Mouse (Mus musculus) midbrain, embryonic 14.5 days (tissue): ENCODE data around the gene Irf3. TPM values are rescaled to one million over a fixed set of nuclear protein-coding genes. Genes with fewer than 3 reads are reported as not detected.

Experiments
- ATAC-seq: fragments of 200-750 bp; cut with Nextera tagmentation; 2 replicates; pipeline ENCODE4 v1.8.0; 2017; ENCODE audit warnings: moderate number of reproducible peaks, moderate library complexity; ENCODE audit not compliant: low FRiP score, low TSS enrichment
- DNase-seq: peaks from one replicate; pipeline ENCODE4 v3.0.0-alpha.2; 2015
- H3K27ac ChIP-seq: fragments of 300-500 bp; sonication (generic); replicated peaks from 2 replicates; pipeline ENCODE4 v1.5.1; 2014; ENCODE audit warnings: mild to moderate bottlenecking, low read depth, low read length, moderate library complexity
- H3K27me3 ChIP-seq: fragments of 300-500 bp; sonication (generic); 2 replicates; pipeline ENCODE4 v1.6.1; 2014; ENCODE audit warnings: low read length, control low read depth, mixed read lengths; ENCODE audit not compliant: control insufficient read depth, insufficient read depth
- H3K36me3 ChIP-seq: fragments of 300-500 bp; sonication (generic); 2 replicates; pipeline ENCODE4 v1.6.1; 2014; ENCODE audit warnings: low read length, control low read depth; ENCODE audit not compliant: control insufficient read depth, insufficient read depth
- H3K4me1 ChIP-seq: fragments of 300-500 bp; sonication (generic); 2 replicates; pipeline ENCODE4 v1.6.1; 2014; ENCODE audit warnings: mild to moderate bottlenecking, antibody characterized with exemption, low read length, control low read depth; ENCODE audit not compliant: control insufficient read depth, insufficient read depth
- H3K4me2 ChIP-seq: fragments of 300-500 bp; sonication (generic); 2 replicates; pipeline ENCODE4 v1.6.1; 2014; ENCODE audit warnings: mild to moderate bottlenecking, low read length, moderate library complexity
- H3K4me3 ChIP-seq: fragments of 300-500 bp; sonication (generic); replicated peaks from 2 replicates; pipeline ENCODE4 v1.5.1; 2014; ENCODE audit warnings: low read depth, low read length
- H3K9ac ChIP-seq: fragments of 300-500 bp; sonication (generic); replicated peaks from 2 replicates; pipeline ENCODE4 v1.6.1; 2014; ENCODE audit warnings: mild to moderate bottlenecking, low read length, moderate library complexity
- H3K9me3 ChIP-seq: fragments of 300-500 bp; sonication (generic); 2 replicates; pipeline ENCODE4 v1.6.1; 2016; ENCODE audit warnings: low read length, control low read depth, mixed read lengths; ENCODE audit not compliant: control insufficient read depth
- WGBS: fragments of 180-500 bp; shearing (Covaris S2); extraction: QIAGEN DNeasy Blood & Tissue Kit; methylation state at CpG from one replicate; pipeline ENCODE4 v1.1.7; 2014; 5-methylcytosine and 5-hydroxymethylcytosine counted together
- polyA plus RNA-seq: library from polyadenylated mRNA; unstranded; fragments of >200 nt; fragmentation: Nextera tagmentation; extraction: Ambion mirVana; gene quantifications from 2 replicates; pipeline ENCODE4 v1.2.1, GENCODE M21; 2014

Irf3 gene
- polyA plus RNA-seq, 1 experiment from 2014 or later: 46.7 TPM

- no peak for ATAC-seq
Measured at GRCm38 (mm10) chr7:45007846-45008245, 10.4 kb downstream of the Irf3 start.

GRCm38 (mm10) chr7:45008411-45008810 is 11.0 kb downstream of the Irf3 start:
- ATAC-seq (no peak), DNase-seq (no peak)
- 96% methylated on average over 19 of the region's 19 CpGs for WGBS
- H3K4me2 ChIP-seq: no peak overlapping the region
- no peaks in the 10 kb centered on the region for H3K9me3 ChIP-seq
- H3K4me3 ChIP-seq: no peak overlapping the region
- no peaks in the 10 kb centered on the region for H3K27me3 ChIP-seq
- H3K4me1 ChIP-seq: no peaks in the 10 kb centered on the region
- no peak overlapping the region for H3K27ac ChIP-seq
- peaks cover 92% of the 10 kb centered on the region for H3K36me3 ChIP-seq
- H3K9ac ChIP-seq: no peak overlapping the region

More at GRCm38 (mm10) chr7:45007846-45008245, 10.4 kb downstream of the Irf3 start:
- H3K36me3 ChIP-seq: peaks cover 96% of the 10 kb centered on the region
- H3K9ac ChIP-seq: no peak overlapping the region
- H3K4me2 ChIP-seq: no peak overlapping the region
- WGBS: 95% methylated on average over 30 of the region's 30 CpGs
- DNase-seq: no peak
- H3K9me3 ChIP-seq: no peaks in the 10 kb centered on the region
- no peaks in the 10 kb centered on the region for H3K4me1 ChIP-seq
- no peak overlapping the region for H3K4me3 ChIP-seq
- no peak overlapping the region for H3K27ac ChIP-seq
- no peaks in the 10 kb centered on the region for H3K27me3 ChIP-seq

- ATAC-seq: no peak
- H3K36me3 ChIP-seq: peaks cover 58% of the 10 kb centered on the region
Measured at GRCm38 (mm10) chr7:45012011-45012410, 14.6 kb downstream of the Irf3 start.

GRCm38 (mm10) chr7:45012824-45013223 is 15.4 kb downstream of the Irf3 start:
- Histone ChIP-seq H3K36me3 (peaks cover 49% of the 10 kb centered on the region), H3K4me3 (no peak overlapping the region), H3K9ac (no peak overlapping the region), H3K9me3 (no peaks in the 10 kb centered on the region), H3K27ac (no peak overlapping the region), H3K4me1 (peaks cover 20% of the 10 kb centered on the region), H3K27me3 (no peaks in the 10 kb centered on the region), H3K4me2 (no peak overlapping the region)
- DNase-seq: no peak
- WGBS: 88% methylated on average over 4 of the region's 4 CpGs
- no peak for ATAC-seq

More at GRCm38 (mm10) chr7:45012011-45012410, 14.6 kb downstream of the Irf3 start:
- H3K27me3 ChIP-seq: no peaks in the 10 kb centered on the region
- no peak overlapping the region for H3K27ac ChIP-seq
- no peaks in the 10 kb centered on the region for H3K9me3 ChIP-seq
- H3K9ac ChIP-seq: no peak overlapping the region
- 97% methylated on average over 6 of the region's 6 CpGs for WGBS
- DNase-seq: no peak
- H3K4me2 ChIP-seq: no peak overlapping the region
- no peak overlapping the region for H3K4me3 ChIP-seq
- peaks cover 15% of the 10 kb centered on the region for H3K4me1 ChIP-seq

GRCm38 (mm10) chr7:45013366-45014095 is 16.1 kb downstream of the Irf3 start:
- ATAC-seq: no peak
- no peak overlapping the region for H3K4me2 ChIP-seq
- H3K9me3 ChIP-seq: no peaks in the 10 kb centered on the region
- no peak overlapping the region for H3K9ac ChIP-seq
- peaks cover 42% of the 10 kb centered on the region for H3K36me3 ChIP-seq
- H3K27me3 ChIP-seq: no peaks in the 10 kb centered on the region
- peaks cover 24% of the 10 kb centered on the region for H3K4me1 ChIP-seq
- H3K27ac ChIP-seq: no peak overlapping the region
- 94% methylated on average over 16 of the region's 16 CpGs for WGBS
- DNase-seq: no peak
- no peak overlapping the region for H3K4me3 ChIP-seq

GRCm38 (mm10) chr7:45014096-45014451 is 16.6 kb downstream of the Irf3 start:
- H3K4me3 ChIP-seq: no peak overlapping the region
- no peak for DNase-seq
- 95% methylated on average over 3 of the region's 3 CpGs for WGBS

GRCm38 (mm10) chr7:45015344-45015956 is 18.0 kb downstream of the Irf3 start:
- ATAC-seq (no peak), DNase-seq (no peak)
- WGBS: 2% methylated on average over 20 of the region's 20 CpGs
- Histone ChIP-seq H3K4me2 (peak overlapping the region; percentile 81), H3K36me3 (peaks cover 23% of the 10 kb centered on the region), H3K27me3 (no peaks in the 10 kb centered on the region), H3K27ac (peak overlapping the region; percentile 81), H3K9ac (peak overlapping the region; percentile 82), H3K4me3 (peak overlapping the region; percentile 66), H3K4me1 (peaks cover 24% of the 10 kb centered on the region), H3K9me3 (no peaks in the 10 kb centered on the region)

More at GRCm38 (mm10) chr7:45014096-45014451, 16.6 kb downstream of the Irf3 start:
- ATAC-seq: no peak
- Histone ChIP-seq H3K27ac (no peak overlapping the region), H3K36me3 (peaks cover 37% of the 10 kb centered on the region), H3K9ac (no peak overlapping the region), H3K27me3 (no peaks in the 10 kb centered on the region), H3K4me1 (peaks cover 24% of the 10 kb centered on the region), H3K9me3 (no peaks in the 10 kb centered on the region), H3K4me2 (no peak overlapping the region)

GRCm38 (mm10) chr7:45015957-45016612 is 18.6 kb downstream of the Irf3 start, which contains the start of gene Scaf1:
Scaf1 (minus strand) TSS chr7:45016363.
- peak within 1 kb of the TSS; percentile 66 for H3K4me3 ChIP-seq
- peaks cover 19% of the 10 kb centered on the region for H3K36me3 ChIP-seq
- under 1% methylated on average over 69 of the region's 69 CpGs for WGBS
- H3K27me3 ChIP-seq: no peaks in the 10 kb centered on the region
- H3K4me1 ChIP-seq: peaks cover 24% of the 10 kb centered on the region
- ATAC-seq: peak; percentile 96
- no peaks in the 10 kb centered on the region for H3K9me3 ChIP-seq
- peak within 1 kb of the TSS; percentile 82 for H3K9ac ChIP-seq
- H3K4me2 ChIP-seq: peak within 1 kb of the TSS; percentile 81
- DNase-seq: peak; percentile 100
- H3K27ac ChIP-seq: peak within 1 kb of the TSS; percentile 81
